Mouse (Mus musculus) forebrain, embryonic 16.5 days (tissue): ENCODE data around the gene Uggt1. TPM values are rescaled to one million over a fixed set of nuclear protein-coding genes. Genes with fewer than 3 reads are reported as not detected.

Source experiments
- ATAC-seq: fragments of 200-750 bp; cut with Nextera tagmentation; 2 replicates; pipeline ENCODE4 v1.8.0; 2017; ENCODE audit warnings: mild to moderate bottlenecking, moderate library complexity
- H3K27ac ChIP-seq: fragments of 300-500 bp; sonication (generic); 2 replicates; pipeline ENCODE4 v1.5.1; 2014; ENCODE audit warnings: low read length, control low read depth
- H3K27me3 ChIP-seq: fragments of 300-500 bp; sonication (generic); replicated peaks from 2 replicates; pipeline ENCODE4 v1.6.1; 2014; ENCODE audit warnings: low read length; ENCODE audit not compliant: control insufficient read depth, insufficient read depth
- H3K36me3 ChIP-seq: fragments of 300-500 bp; sonication (generic); 2 replicates; pipeline ENCODE4 v1.6.1; 2014; ENCODE audit not compliant: control insufficient read depth, insufficient read depth
- H3K4me1 ChIP-seq: fragments of 300-500 bp; sonication (generic); replicated peaks from 2 replicates; pipeline ENCODE4 v1.6.1; 2014; ENCODE audit warnings: low read length; ENCODE audit not compliant: control insufficient read depth, insufficient read depth
- H3K4me2 ChIP-seq: fragments of 300-500 bp; sonication (generic); 2 replicates; pipeline ENCODE4 v1.6.1; 2014; ENCODE audit warnings: mild to moderate bottlenecking, low read length, control low read depth
- H3K4me3 ChIP-seq: fragments of 300-500 bp; sonication (generic); replicated peaks from 2 replicates; pipeline ENCODE4 v1.5.1; 2014; ENCODE audit warnings: mild to moderate bottlenecking, low read length, control low read depth
- H3K9ac ChIP-seq: fragments of 300-500 bp; sonication (generic); replicated peaks from 2 replicates; pipeline ENCODE4 v1.6.1; 2014; ENCODE audit warnings: low read depth, low read length, control low read depth
- H3K9me3 ChIP-seq: fragments of 300-500 bp; sonication (generic); 2 replicates; pipeline ENCODE4 v1.6.1; 2016; ENCODE audit warnings: low read length; ENCODE audit not compliant: control insufficient read depth
- WGBS: fragments of 180-500 bp; shearing (Covaris S2); extraction: QIAGEN DNeasy Blood & Tissue Kit; methylation state at CpG from one replicate; pipeline ENCODE4 v1.1.7; 2014; 5-methylcytosine and 5-hydroxymethylcytosine counted together
- polyA plus RNA-seq: library from polyadenylated mRNA; unstranded; fragments of >200 nt; fragmentation: Nextera tagmentation; extraction: Ambion mirVana; gene quantifications from 2 replicates; pipeline ENCODE4 v1.2.1, GENCODE M21; 2015

Gene Uggt1
- polyA plus RNA-seq, 1 experiment from 2014 or later = 50.8 TPM

- Histone ChIP-seq H3K9me3 (no peaks in the 10 kb centered on the region), H3K9ac (no peak overlapping the region), H3K27ac (no peak overlapping the region), H3K4me3 (no peak overlapping the region), H3K4me2 (no peak overlapping the region), H3K36me3 (no peaks in the 10 kb centered on the region), H3K4me1 (no peaks in the 10 kb centered on the region), H3K27me3 (no peaks in the 10 kb centered on the region)
- no peak for ATAC-seq
- WGBS = 75% methylated on average over 9 of the region's 9 CpGs
Observed at GRCm38 (mm10) chr1:36118061-36118685, 126.3 kb downstream of the Uggt1 start.

- 82% methylated on average over 5 of the region's 5 CpGs for WGBS
- H3K4me1 ChIP-seq = no peaks in the 10 kb centered on the region
- no peak for ATAC-seq
- H3K9me3 ChIP-seq = no peaks in the 10 kb centered on the region
- H3K27me3 ChIP-seq = no peaks in the 10 kb centered on the region
- no peak overlapping the region for H3K4me3 ChIP-seq
- no peaks in the 10 kb centered on the region for H3K36me3 ChIP-seq
- no peak overlapping the region for H3K27ac ChIP-seq
- no peak overlapping the region for H3K4me2 ChIP-seq
- no peak overlapping the region for H3K9ac ChIP-seq
Observed at GRCm38 (mm10) chr1:36116488-36116887, 128.0 kb downstream of the Uggt1 start.

- H3K4me1 ChIP-seq = no peaks in the 10 kb centered on the region
- no peak for ATAC-seq
- no peak overlapping the region for H3K4me3 ChIP-seq
- H3K9me3 ChIP-seq = no peaks in the 10 kb centered on the region
- H3K9ac ChIP-seq = no peak overlapping the region
- H3K36me3 ChIP-seq = no peaks in the 10 kb centered on the region
- H3K27me3 ChIP-seq = no peaks in the 10 kb centered on the region
- H3K4me2 ChIP-seq = no peak overlapping the region
- H3K27ac ChIP-seq = no peak overlapping the region
- WGBS = 81% methylated on average over 3 of the region's 3 CpGs
Observed at GRCm38 (mm10) chr1:36114844-36115243, 129.7 kb downstream of the Uggt1 start.

GRCm38 (mm10) chr1:36113670-36114069 is 130.8 kb downstream of the Uggt1 start:
- no peaks in the 10 kb centered on the region for H3K4me1 ChIP-seq
- H3K9me3 ChIP-seq = no peaks in the 10 kb centered on the region
- no peaks in the 10 kb centered on the region for H3K27me3 ChIP-seq
- 91% methylated on average over 8 of the region's 8 CpGs for WGBS
- H3K27ac ChIP-seq = no peak overlapping the region
- ATAC-seq = no peak
- H3K9ac ChIP-seq = no peak overlapping the region
- no peak overlapping the region for H3K4me3 ChIP-seq
- H3K36me3 ChIP-seq = no peaks in the 10 kb centered on the region
- H3K4me2 ChIP-seq = no peak overlapping the region

- ATAC-seq = no peak
- WGBS = 90% methylated on average over 3 of the region's 3 CpGs
Observed at GRCm38 (mm10) chr1:36112665-36113064, 131.9 kb downstream of the Uggt1 start.

GRCm38 (mm10) chr1:36109987-36110386 is 134.5 kb downstream of the Uggt1 start:
- Histone ChIP-seq H3K9ac (no peak overlapping the region), H3K27me3 (no peaks in the 10 kb centered on the region), H3K36me3 (peaks cover 7% of the 10 kb centered on the region; the same call in 1 of the 2 replicates), H3K9me3 (no peaks in the 10 kb centered on the region), H3K4me1 (no peaks in the 10 kb centered on the region), H3K27ac (no peak overlapping the region), H3K4me3 (no peak overlapping the region), H3K4me2 (no peak overlapping the region)
- ATAC-seq = no peak
- WGBS = 82% methylated on average over 4 of the region's 4 CpGs

More at GRCm38 (mm10) chr1:36112665-36113064, 131.9 kb downstream of the Uggt1 start:
- no peaks in the 10 kb centered on the region for H3K4me1 ChIP-seq
- no peak overlapping the region for H3K27ac ChIP-seq
- no peaks in the 10 kb centered on the region for H3K9me3 ChIP-seq
- H3K9ac ChIP-seq = no peak overlapping the region
- H3K4me3 ChIP-seq = no peak overlapping the region
- H3K4me2 ChIP-seq = no peak overlapping the region
- no peaks in the 10 kb centered on the region for H3K27me3 ChIP-seq
- H3K36me3 ChIP-seq = no peaks in the 10 kb centered on the region

GRCm38 (mm10) chr1:36105917-36106706 is 138.4 kb downstream of the Uggt1 start:
- Histone ChIP-seq H3K4me1 (no peaks in the 10 kb centered on the region), H3K27me3 (no peaks in the 10 kb centered on the region), H3K27ac (no peak overlapping the region), H3K9me3 (no peaks in the 10 kb centered on the region), H3K36me3 (peaks cover 16% of the 10 kb centered on the region), H3K4me2 (no peak overlapping the region), H3K9ac (no peak overlapping the region), H3K4me3 (no peak overlapping the region)
- ATAC-seq = no peak
- WGBS = 90% methylated on average over 11 of the region's 11 CpGs

GRCm38 (mm10) chr1:36100371-36100770 is 144.1 kb downstream of the Uggt1 start:
- Histone ChIP-seq H3K4me3 (no peak overlapping the region), H3K9me3 (no peaks in the 10 kb centered on the region), H3K9ac (no peak overlapping the region), H3K27ac (no peak overlapping the region), H3K4me1 (peaks cover 8% of the 10 kb centered on the region), H3K36me3 (peaks cover 12% of the 10 kb centered on the region), H3K27me3 (no peaks in the 10 kb centered on the region), H3K4me2 (no peak overlapping the region)
- ATAC-seq = no peak
- 95% methylated on average over 3 of the region's 3 CpGs for WGBS

- Histone ChIP-seq H3K4me1 (peaks cover 14% of the 10 kb centered on the region), H3K27me3 (no peaks in the 10 kb centered on the region), H3K4me2 (no peak overlapping the region), H3K36me3 (peaks cover 2% of the 10 kb centered on the region), H3K4me3 (no peak overlapping the region), H3K27ac (no peak overlapping the region), H3K9me3 (no peaks in the 10 kb centered on the region), H3K9ac (no peak overlapping the region)
- no peak for ATAC-seq
- 95% methylated on average over 4 of the region's 4 CpGs for WGBS
Observed at GRCm38 (mm10) chr1:36098432-36098831, 146.1 kb downstream of the Uggt1 start.
